Mouse (Mus musculus) forebrain, embryonic 10.5 days (tissue): ENCODE results near the gene Eef1akmt1. TPM values are rescaled to one million over a fixed set of nuclear protein-coding genes. Genes with fewer than 3 reads are reported as not detected.
A peak's percentile ranks its signal among the peaks of the same experiment; 100 is the strongest.

Experiments used
- DNase-seq: peaks from one replicate; pipeline ENCODE4 v3.0.0-alpha.2; 2017; ENCODE audit warnings: low spot score; ENCODE audit errors: extremely low spot score
- H3K27ac ChIP-seq: fragments of 300-500 bp; sonication (generic); 2 replicates; pipeline ENCODE4 v1.5.1; 2016; ENCODE audit warnings: mild to moderate bottlenecking
- H3K27me3 ChIP-seq: fragments of 300-500 bp; sonication (generic); 2 replicates; pipeline ENCODE4 v1.6.1; 2016; ENCODE audit warnings: mild to moderate bottlenecking; ENCODE audit not compliant: poor library complexity, severe bottlenecking
- H3K36me3 ChIP-seq: fragments of 300-500 bp; sonication (generic); replicated peaks from 2 replicates; pipeline ENCODE4 v1.6.1; 2016; ENCODE audit warnings: mild to moderate bottlenecking, moderate library complexity
- H3K4me1 ChIP-seq: fragments of 300-500 bp; sonication (generic); 2 replicates; pipeline ENCODE4 v1.6.1; 2016
- H3K4me3 ChIP-seq: fragments of 300-500 bp; sonication (generic); 2 replicates; pipeline ENCODE4 v1.5.1; 2016; ENCODE audit warnings: mild to moderate bottlenecking, moderate library complexity
- H3K9me3 ChIP-seq: fragments of 300-500 bp; sonication (generic); 2 replicates; pipeline ENCODE4 v1.6.1; 2016; ENCODE audit warnings: mild to moderate bottlenecking, moderate library complexity
- WGBS: fragments of 180-500 bp; shearing (Covaris S2); methylation state at CpG from one replicate; pipeline ENCODE4 v1.1.7; 2016; 5-methylcytosine and 5-hydroxymethylcytosine counted together
- polyA plus RNA-seq: library from polyadenylated mRNA; unstranded; fragments of >200 nt; fragmentation: Nextera tagmentation; extraction: Ambion mirVana; gene quantifications from 2 replicates; pipeline ENCODE4 v1.2.1, GENCODE M21; 2016

Eef1akmt1 gene
- polyA plus RNA-seq, result 95.9 and 99.0 TPM in 2 replicates

DNA sequence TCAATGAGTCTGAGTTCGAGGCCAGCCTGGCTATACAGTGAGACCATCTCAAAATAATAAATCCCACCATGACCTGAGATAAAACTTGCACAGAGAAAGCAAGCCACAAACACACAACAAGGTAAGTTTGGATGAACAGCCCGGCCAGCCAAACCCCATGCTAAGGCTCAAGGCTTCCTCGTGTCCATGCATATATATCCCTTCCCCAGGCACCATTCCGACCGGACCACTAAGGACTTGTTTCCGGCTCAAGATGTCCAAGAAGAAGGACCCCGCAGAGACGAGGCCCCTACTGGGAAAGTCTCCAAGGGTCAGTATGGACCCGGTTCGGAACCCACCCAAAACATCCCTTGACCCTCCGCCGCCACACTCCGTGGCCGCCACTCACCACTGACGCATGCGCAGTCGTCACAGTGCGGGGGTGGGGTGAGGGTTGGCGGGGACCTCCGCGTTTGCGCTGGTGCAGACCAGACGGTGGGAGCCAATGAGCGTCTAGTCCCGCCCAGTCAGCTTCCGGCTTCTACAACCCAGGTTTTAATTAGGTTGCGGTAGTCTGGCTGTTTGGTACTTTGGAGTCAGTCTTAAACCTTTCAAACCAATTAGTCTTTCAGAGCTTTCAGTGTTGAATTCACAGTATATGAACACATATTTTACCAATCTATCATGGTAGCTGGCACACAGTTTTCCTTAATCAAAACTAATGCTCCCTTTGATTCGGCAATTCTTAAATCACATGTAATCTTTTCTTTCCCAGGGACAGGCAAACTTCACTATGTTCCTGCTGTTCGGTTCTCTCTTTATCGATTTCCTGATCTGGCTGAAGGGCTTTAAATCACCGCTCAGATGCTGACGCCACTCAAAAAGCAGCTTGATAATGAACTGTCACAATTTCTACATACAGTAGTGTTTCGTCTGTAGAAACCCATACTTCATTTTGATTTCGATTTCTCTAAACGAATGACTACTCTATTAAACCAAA is at the start of gene Eef1akmt1:
Gene Eef1akmt1, minus strand, starts transcription at position 458 of the 979 bp plus-strand sequence.
- DNase-seq, result peak; percentile 96
- WGBS, result 12% methylated on average over 35 of the region's 35 CpGs
- Histone ChIP-seq H3K27ac (peak within 1 kb of the TSS; percentile 91), H3K9me3 (no peaks in the 10 kb centered on the region), H3K4me3 (peak within 1 kb of the TSS; percentile 73), H3K36me3 (peaks cover 10% of the 10 kb centered on the region), H3K4me1 (peaks cover 8% of the 10 kb centered on the region), H3K27me3 (no peaks in the 10 kb centered on the region)

DNA sequence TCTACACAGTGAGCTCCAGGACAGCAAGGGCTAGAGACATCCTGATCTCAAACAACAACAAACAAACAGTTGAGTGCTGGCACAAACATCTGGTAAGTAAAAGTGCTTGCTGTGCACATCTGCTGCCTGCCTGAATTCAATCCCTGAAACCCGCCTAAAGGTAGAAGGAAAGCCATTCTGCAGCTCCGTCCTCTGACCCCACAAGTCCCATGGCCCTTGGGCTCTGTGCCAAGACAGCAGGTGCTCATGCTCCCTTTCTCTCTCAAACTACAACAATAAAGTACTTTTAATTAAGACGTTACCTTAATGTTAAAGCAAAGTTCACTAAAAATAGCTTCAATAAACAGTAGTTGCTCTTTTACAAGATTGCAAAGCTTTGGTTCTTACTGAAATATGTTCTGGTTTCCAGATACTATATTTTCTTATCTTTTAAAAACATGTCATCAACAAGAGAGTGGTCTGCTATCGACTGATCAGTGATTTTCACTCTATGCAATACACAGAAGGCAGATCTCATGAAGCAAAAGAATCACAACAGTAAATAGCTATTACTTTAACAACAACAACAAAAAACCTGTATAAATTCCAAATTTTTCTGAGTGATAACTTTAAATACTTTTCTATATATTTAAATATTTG is 49.3 kb upstream of the Eef1akmt1 start:
- Histone ChIP-seq H3K36me3 (peaks cover 58% of the 10 kb centered on the region), H3K27me3 (no peaks in the 10 kb centered on the region), H3K27ac (no peak overlapping the region), H3K9me3 (no peaks in the 10 kb centered on the region), H3K4me3 (no peak overlapping the region), H3K4me1 (peaks cover 25% of the 10 kb centered on the region)
- WGBS, result 86% methylated on average over 4 of the region's 4 CpGs
- no peak for DNase-seq

DNA sequence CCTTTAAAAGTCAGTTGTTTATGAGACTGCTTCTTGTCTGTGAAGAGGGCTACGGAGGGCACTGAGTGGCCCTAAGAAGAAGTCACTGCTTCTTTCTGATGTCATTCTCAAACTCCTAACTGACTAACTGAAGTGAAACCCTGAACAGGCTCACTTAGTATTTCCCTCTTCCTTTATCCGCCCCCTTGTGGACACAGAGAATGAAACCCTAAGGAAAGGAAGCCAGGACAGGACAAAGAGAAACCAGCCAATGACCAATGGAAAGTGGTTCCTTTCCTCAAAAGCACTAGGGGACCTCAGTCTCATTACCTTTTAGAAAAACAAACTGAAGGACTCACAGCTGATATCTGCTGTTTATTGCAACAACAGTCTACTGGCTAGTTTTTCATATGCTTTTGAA is 48.1 kb upstream of the Eef1akmt1 start:
- WGBS, result 55% methylated on average over 2 of the region's 2 CpGs
- Histone ChIP-seq H3K4me1 (peaks cover 30% of the 10 kb centered on the region), H3K27ac (no peak overlapping the region), H3K9me3 (no peaks in the 10 kb centered on the region), H3K36me3 (peaks cover 47% of the 10 kb centered on the region), H3K27me3 (no peaks in the 10 kb centered on the region), H3K4me3 (no peak overlapping the region)
- no peak for DNase-seq

DNA sequence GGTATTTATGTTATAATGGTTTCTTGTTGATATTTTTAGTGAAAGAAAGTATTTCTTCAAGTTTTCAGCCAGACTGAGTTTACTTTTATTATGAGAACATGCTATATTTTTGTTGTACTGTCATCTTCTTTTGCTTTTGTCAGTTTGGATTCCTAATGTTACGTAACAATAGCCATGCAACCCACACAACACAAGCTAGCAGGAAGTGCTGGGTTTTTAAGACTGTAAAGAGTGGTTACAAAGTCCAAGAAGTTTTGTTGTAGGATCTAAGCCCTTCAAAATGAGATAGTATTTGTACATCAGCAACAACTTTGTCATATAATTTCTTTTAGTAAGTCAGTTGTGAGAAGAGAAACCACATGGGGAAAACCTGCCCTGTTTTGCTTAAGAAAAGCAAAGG is 46.3 kb upstream of the Eef1akmt1 start:
- DNase-seq, result no peak
- Histone ChIP-seq H3K4me3 (no peak overlapping the region), H3K4me1 (peaks cover 25% of the 10 kb centered on the region), H3K9me3 (no peaks in the 10 kb centered on the region), H3K36me3 (peaks cover 38% of the 10 kb centered on the region), H3K27me3 (no peaks in the 10 kb centered on the region), H3K27ac (no peak overlapping the region)
- WGBS, result 94% methylated on average over 1 of the region's 1 CpGs

DNA sequence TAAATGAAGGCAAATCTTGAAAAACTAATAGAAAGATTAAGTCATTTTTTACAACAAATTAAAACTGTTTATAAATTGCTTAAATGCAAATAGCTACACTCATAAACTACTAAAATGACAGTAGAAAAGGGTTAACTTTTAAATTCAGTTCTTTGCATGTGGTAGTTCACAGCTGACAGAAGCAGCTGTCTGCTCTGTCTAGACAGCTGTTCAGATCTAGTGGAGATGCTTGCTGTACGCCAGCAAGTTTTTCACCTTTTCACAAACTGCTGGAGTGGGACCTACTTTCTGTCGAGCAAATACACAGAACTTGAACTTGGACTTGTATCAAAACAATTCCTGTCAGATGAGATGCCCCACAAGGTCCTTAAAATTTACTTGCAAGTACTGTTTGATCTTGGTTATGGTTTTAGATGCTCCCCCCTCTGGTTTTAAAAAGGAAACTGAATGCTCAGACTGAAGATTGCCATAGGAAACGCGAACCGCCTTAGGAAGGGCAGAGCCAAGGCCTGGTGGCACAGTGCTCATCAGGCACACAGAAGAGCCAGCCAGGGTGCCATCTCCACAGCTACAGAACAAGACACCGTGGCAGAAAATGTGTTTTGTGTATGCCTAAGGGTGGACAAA is 45.0 kb upstream of the Eef1akmt1 start:
- no peak overlapping the region for H3K4me3 ChIP-seq
- no peak for DNase-seq
- H3K27ac ChIP-seq, result no peak overlapping the region
- H3K9me3 ChIP-seq, result no peaks in the 10 kb centered on the region
- peaks cover 17% of the 10 kb centered on the region for H3K4me1 ChIP-seq
- no peaks in the 10 kb centered on the region for H3K27me3 ChIP-seq
- WGBS, result 96% methylated on average over 6 of the region's 6 CpGs
- peaks cover 30% of the 10 kb centered on the region for H3K36me3 ChIP-seq

DNA sequence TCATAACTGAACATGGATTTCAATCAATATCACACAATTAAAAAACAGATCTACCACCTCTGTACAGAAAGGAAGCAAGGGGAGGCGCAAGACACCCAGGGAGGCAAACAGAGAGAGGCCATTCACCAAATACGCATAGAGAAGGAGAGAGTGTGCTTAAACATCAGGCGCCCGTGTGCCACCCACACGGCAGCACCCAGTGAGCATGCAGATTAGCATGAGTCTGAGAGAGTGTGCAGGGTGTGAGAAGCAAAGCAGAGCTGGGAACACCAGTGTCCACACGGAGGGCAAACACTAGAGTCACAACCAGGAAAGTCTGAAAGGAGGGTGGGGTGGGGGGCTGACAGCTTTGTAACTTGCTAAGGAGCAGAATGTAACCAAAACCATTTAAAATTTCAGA is 44.4 kb upstream of the Eef1akmt1 start:
- Histone ChIP-seq H3K27me3 (no peaks in the 10 kb centered on the region), H3K36me3 (peaks cover 29% of the 10 kb centered on the region), H3K27ac (no peak overlapping the region), H3K4me1 (peaks cover 23% of the 10 kb centered on the region), H3K9me3 (no peaks in the 10 kb centered on the region), H3K4me3 (no peak overlapping the region)
- DNase-seq, result no peak
- WGBS, result 90% methylated on average over 6 of the region's 6 CpGs

DNA sequence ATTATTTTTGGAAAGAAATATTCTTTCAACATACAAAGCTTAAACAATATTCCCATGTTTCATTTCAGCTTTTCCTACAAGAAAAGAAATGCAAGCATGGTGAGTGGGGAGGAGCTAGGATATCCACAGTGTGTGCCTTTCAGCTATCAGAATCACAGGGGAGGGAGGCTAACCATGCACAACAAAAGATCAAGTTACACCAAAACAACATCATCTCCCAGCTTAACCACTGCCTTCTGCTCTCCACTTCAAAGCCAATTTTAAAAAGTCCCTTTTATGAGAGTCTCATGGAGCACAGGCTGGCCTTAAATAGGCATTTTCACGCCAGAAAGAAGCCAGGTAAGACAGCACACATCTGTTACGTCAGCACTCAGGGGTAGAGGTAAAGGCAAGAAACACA is 39.6 kb upstream of the Eef1akmt1 start:
- Histone ChIP-seq H3K27me3 (no peaks in the 10 kb centered on the region), H3K27ac (no peak overlapping the region; the same call in 1 of the 2 replicates), H3K36me3 (peaks cover 20% of the 10 kb centered on the region), H3K4me1 (peaks cover 19% of the 10 kb centered on the region), H3K4me3 (no peak overlapping the region), H3K9me3 (no peaks in the 10 kb centered on the region)
- DNase-seq, result no peak
- 62% methylated on average over 2 of the region's 2 CpGs for WGBS

DNA sequence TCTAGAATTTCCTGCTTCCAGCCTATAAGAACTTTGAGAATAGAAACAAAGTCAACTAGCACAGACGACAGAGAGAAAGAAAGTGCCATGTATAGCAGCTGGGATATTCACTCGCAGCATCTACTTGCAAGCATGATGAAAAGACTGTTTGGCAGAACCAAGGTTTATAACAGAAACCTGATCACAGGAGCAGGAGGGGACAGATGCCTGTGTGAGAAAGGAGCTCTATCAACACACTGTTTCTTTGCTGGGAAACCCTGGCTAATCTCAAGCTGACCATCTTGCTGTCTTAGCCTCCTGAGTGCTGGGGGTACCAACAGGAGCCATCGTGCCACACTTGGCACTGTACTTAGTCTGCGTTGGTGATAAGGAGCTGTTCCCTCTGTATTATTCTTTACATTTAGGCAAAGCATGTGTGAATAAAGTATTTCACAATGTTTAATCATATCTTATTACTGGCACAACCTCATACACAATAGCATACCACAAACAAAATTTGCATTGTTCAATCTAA is 38.5 kb upstream of the Eef1akmt1 start:
- Histone ChIP-seq H3K36me3 (peaks cover 20% of the 10 kb centered on the region), H3K4me3 (no peak overlapping the region), H3K27ac (no peak overlapping the region), H3K4me1 (peaks cover 11% of the 10 kb centered on the region), H3K9me3 (no peaks in the 10 kb centered on the region), H3K27me3 (no peaks in the 10 kb centered on the region)
- WGBS, result 89% methylated on average over 4 of the region's 4 CpGs
- no peak for DNase-seq

DNA sequence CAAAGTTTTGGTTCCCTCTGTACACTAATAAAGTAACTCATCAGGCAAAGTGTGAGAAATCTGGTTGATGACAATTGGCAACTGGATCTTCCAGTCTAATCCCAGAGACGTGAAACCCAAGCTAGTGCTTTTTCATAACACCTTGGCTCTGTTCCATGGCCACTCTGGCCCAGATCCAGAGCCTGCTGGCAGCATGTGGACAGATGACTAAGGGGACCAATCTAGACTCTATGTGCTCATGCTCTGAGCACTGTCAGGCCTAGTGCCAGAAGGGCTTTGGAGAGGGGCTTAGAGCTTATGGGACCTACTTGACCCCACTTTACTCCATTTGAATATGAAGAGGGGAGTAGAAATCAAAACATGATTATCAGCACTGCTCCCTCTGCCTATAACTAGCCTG is 36.1 kb upstream of the Eef1akmt1 start:
- Histone ChIP-seq H3K36me3 (peaks cover 36% of the 10 kb centered on the region), H3K4me3 (no peak overlapping the region), H3K27ac (no peak overlapping the region), H3K9me3 (no peaks in the 10 kb centered on the region), H3K27me3 (no peaks in the 10 kb centered on the region), H3K4me1 (peaks cover 11% of the 10 kb centered on the region)
- WGBS, result 86% methylated on average over 1 of the region's 1 CpGs
- no peak for DNase-seq

DNA sequence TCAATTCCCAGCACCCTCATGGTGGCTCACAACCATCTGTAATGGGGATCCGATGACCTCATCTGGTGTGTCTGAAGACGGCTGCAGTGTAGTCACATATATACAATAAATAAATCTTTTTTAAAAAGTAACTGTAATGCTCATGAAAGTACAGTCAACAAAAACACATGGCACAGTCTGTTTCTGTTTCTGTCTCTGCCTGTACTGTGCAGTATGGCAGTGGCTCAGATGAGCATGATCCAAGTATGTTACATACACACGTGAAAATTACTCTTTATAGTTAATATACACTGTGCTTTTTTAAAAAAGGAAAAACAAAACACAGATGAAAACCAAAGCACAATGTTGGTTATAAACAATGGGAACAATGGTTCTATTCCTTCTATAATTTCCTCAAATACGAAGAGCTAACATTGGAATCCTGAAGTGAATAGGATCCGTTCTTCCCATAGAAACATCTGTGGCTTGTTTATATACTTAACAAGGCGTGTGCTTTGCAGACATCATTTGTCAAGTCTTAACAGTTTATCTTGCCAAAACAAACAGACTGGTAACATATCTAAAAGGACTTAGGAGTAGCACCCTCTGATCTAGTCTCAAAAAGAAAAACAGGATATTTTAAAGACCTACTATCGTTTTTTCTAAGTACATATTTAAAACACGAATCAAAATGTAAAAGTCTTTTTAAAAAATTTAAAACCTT is 35.4 kb upstream of the Eef1akmt1 start:
- peaks cover 42% of the 10 kb centered on the region for H3K36me3 ChIP-seq
- peaks cover 11% of the 10 kb centered on the region for H3K4me1 ChIP-seq
- H3K4me3 ChIP-seq, result no peak overlapping the region
- H3K9me3 ChIP-seq, result no peaks in the 10 kb centered on the region
- no peak for DNase-seq
- H3K27me3 ChIP-seq, result no peaks in the 10 kb centered on the region
- no peak overlapping the region for H3K27ac ChIP-seq
- WGBS, result 91% methylated on average over 8 of the region's 8 CpGs

DNA sequence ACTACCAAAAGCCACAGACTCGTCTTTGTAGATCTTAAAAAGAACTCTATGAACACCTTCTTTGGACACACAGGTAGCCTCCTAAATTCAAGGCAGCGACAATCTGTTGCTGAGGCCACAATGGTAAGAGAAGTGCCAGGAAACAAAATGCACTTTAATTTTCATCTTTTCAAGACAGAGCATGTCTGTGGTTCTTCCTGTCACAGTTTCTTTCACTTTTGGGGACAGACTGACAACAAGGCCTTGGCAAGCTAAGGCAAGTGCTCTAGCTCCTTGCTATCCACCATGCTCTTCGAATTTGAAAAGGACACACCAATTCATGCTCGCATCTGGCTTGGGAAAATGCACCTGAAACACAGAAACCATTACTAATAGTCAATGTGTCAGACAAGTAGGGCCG is 21.9 kb upstream of the Eef1akmt1 start:
- no peak for DNase-seq
- H3K36me3 ChIP-seq, result peaks cover 95% of the 10 kb centered on the region
- no peaks in the 10 kb centered on the region for H3K4me1 ChIP-seq
- WGBS, result 90% methylated on average over 5 of the region's 5 CpGs
- H3K9me3 ChIP-seq, result no peaks in the 10 kb centered on the region
- no peak overlapping the region for H3K27ac ChIP-seq
- no peak overlapping the region for H3K4me3 ChIP-seq
- no peaks in the 10 kb centered on the region for H3K27me3 ChIP-seq

DNA sequence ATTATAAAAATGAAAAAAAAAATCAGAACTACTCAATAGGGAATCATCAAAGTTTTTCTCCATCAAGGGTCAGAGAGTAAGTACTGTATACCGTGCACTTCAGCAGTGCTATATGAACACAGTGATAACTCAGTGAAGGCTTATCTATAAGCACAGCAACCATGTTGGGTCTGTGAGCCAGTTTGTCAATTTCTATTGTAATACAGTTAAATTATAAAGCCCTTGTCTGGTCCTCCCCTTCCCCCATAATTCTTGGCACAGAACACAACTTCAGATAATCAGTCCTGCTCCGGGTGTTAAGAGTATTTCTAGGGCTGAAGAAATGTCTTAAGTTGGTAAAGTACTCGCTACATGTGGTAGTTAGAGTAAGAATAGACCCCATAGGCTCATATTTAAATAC is 20.4 kb upstream of the Eef1akmt1 start:
- no peak overlapping the region for H3K4me3 ChIP-seq
- peaks cover 95% of the 10 kb centered on the region for H3K36me3 ChIP-seq
- H3K9me3 ChIP-seq, result no peaks in the 10 kb centered on the region
- no peaks in the 10 kb centered on the region for H3K27me3 ChIP-seq
- DNase-seq, result no peak
- H3K4me1 ChIP-seq, result no peaks in the 10 kb centered on the region
- 95% methylated on average over 3 of the region's 3 CpGs for WGBS
- H3K27ac ChIP-seq, result no peak overlapping the region
